Mouse (Mus musculus) mammary gland, adult 2 months (tissue): ENCODE results near the gene Psmb7. TPM values are rescaled to one million over a fixed set of nuclear protein-coding genes. Genes with fewer than 3 reads are reported as not detected.

Experiments used
- polyA plus RNA-seq: library from polyadenylated mRNA; depleted of rRNA; stranded (reverse); fragments of >200 nt; gene quantifications from 2 replicates; pipeline ENCODE4 v1.2.3, GENCODE M21; 2012; ENCODE audit warnings: low replicate concordance; rRNA removed

Psmb7 gene
- polyA plus RNA-seq = 42.3 and 135 TPM in 2 replicates

GRCm38 (mm10) chr2:38643625-38644427 lies at the start of gene Psmb7:
Gene Psmb7, minus strand, starts transcription at chr2:38644087.

Other genes starting within 250 kb of the Psmb7 start
- 27.8 and 43.2 TPM in 2 replicates for gene Nek6, start 132.4 kb downstream of the Psmb7 start, polyA plus RNA-seq
- gene Nr5a1, start 70.5 kb upstream of the Psmb7 start, polyA plus RNA-seq = 0.03 TPM in 1 of 2 replicates, not detected in the other